Mouse (Mus musculus): ENCODE measurements at regions not wholly inside any gene's neighbourhood (a gene's known extent, or its start where the extent isn't known, plus 50 kb on each side); places are given as distances from the start of the nearest gene placed in this dataset.

DNA sequence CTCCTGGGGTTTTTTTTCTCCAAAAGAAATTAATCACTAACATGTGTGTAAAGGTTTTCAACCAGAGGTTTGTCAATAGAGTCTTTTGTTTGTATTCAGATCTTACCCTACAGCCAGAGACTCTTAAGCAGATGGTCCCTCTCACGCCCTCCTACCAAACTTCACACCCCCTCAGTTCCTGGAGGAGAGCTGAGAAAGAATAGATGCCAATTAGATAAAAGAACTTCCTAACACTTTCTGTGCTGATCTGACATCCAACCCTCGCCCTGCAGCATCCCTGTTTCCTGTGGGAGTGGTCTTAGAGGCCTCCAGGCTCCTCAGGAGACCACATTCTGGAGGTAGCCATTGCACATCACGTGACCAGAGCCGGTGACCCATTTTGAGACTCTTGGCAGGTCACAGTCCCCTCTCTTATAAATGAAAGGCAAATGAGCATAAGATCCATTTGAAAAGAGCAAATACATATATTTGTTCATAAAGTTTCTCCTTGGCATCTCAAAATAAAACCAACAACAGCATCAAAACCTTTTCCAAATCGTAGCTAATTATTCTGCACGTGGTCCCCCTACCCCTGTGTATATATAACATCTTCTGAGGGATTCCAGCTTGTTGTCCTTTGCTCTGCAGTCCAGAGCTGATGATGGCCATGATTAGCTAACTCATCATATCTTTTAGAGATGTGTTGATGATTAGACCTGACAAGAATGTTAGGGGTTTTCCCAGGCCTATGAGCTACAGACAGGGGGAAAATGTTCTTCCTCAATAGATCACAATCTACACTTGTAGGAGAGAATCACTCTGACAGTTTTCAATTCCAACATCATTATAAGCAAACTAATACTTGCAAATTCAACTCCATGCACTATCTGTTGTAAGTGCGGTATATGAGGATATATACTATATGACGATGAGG is 54.4 kb upstream of the Gm6993 start:
- H3K27ac ChIP-seq (ENCODE audit: low read length), result peak overlapping the region; percentile 62; the same call in 1 of the 2 replicates
- H3K27me3 ChIP-seq (replicated peaks; ENCODE audit: control insufficient read depth, insufficient read depth, low read length), result no peaks in the 10 kb centered on the region
- WGBS, result 63% methylated on average over 8 of the region's 8 CpGs
- H3K4me3 ChIP-seq (ENCODE audit: low read length), result no peak overlapping the region
- ATAC-seq, result no peak
- H3K4me1 ChIP-seq (ENCODE audit: control insufficient read depth, insufficient read depth, low read length), result peaks cover 21% of the 10 kb centered on the region
- H3K9ac ChIP-seq (ENCODE audit: low read depth, low read length), result no peak overlapping the region
- H3K9me3 ChIP-seq (ENCODE audit: control insufficient read depth, low read length), result no peaks in the 10 kb centered on the region
- no peak overlapping the region for H3K4me2 ChIP-seq (ENCODE audit: low read depth, low read length)
- no peaks in the 10 kb centered on the region for H3K36me3 ChIP-seq (ENCODE audit: control insufficient read depth, insufficient read depth, low read length)

DNA sequence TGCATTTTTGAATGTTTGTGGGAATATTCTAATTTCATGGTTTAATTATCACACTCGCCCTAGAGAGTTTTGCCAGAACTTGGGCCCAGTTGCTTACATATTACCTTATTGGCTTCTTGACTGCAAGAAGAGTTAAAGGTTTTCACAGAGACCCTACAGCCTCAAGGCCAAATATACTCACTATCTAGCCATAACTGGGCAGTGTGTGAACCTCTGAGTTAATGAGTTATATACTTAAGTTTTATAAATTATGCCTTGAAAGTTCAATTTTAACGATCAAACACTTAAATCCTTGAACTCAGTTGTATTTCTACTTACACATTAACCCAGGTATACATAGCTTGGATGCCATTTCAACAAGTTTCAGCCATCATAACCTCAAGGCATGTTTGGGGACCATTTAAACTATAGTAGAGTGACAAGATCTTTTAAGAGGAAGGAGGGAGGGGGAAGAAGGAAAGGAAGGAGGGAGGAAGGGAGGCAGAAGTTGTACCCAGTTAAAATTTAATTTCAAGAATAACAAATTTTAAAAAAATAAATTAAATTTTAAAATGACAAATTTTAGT is 52.5 kb upstream of the Gm6993 start:
- Histone ChIP-seq H3K4me1 (ENCODE audit: control insufficient read depth, insufficient read depth, low read length) (peaks cover 26% of the 10 kb centered on the region), H3K27ac (ENCODE audit: low read length) (no peak overlapping the region), H3K4me3 (ENCODE audit: low read length) (no peak overlapping the region), H3K9me3 (ENCODE audit: control insufficient read depth, low read length) (no peaks in the 10 kb centered on the region), H3K4me2 (ENCODE audit: low read depth, low read length) (no peak overlapping the region), H3K27me3 (replicated peaks; ENCODE audit: control insufficient read depth, insufficient read depth, low read length) (no peaks in the 10 kb centered on the region), H3K36me3 (ENCODE audit: control insufficient read depth, insufficient read depth, low read length) (no peaks in the 10 kb centered on the region), H3K9ac (ENCODE audit: low read depth, low read length) (no peak overlapping the region)
- ATAC-seq, result no peak
- 85% methylated on average over 2 of the region's 2 CpGs for WGBS

DNA sequence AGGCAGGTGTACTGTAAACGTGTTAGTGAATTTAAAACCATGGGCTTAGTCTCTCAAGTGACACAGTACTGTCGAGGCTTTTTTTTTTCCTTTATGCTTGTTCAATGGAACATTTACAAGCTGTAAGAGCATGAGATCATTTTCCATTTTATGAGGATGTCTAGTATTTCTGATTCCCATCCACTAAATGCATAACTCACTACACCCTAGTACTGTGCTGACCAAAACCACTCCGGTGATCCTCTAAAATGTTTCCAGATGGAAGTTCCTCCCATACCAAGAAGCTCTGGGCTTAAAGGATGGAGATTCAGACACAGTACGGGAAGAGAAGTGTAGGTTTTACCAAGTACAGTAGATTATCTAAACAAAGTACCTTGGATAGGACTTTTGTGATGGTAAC is 50.3 kb upstream of the Gm6993 start:
- 86% methylated on average over 4 of the region's 4 CpGs for WGBS

More for the DNA sequence above, 50.3 kb upstream of the Gm6993 start:
- Histone ChIP-seq H3K9ac (ENCODE audit: low read depth, low read length) (no peak overlapping the region), H3K4me1 (ENCODE audit: control insufficient read depth, insufficient read depth, low read length) (peaks cover 15% of the 10 kb centered on the region), H3K4me2 (ENCODE audit: low read depth, low read length) (no peak overlapping the region), H3K36me3 (ENCODE audit: control insufficient read depth, insufficient read depth, low read length) (no peaks in the 10 kb centered on the region), H3K27me3 (replicated peaks; ENCODE audit: control insufficient read depth, insufficient read depth, low read length) (no peaks in the 10 kb centered on the region), H3K27ac (ENCODE audit: low read length) (no peak overlapping the region), H3K4me3 (ENCODE audit: low read length) (no peak overlapping the region), H3K9me3 (ENCODE audit: control insufficient read depth, low read length) (no peaks in the 10 kb centered on the region)
- ATAC-seq, result no peak

Measured in intestine, embryonic 16.5 days (tissue).